Mouse (Mus musculus) forebrain, embryonic 13.5 days (tissue): ENCODE measurements around the gene Tab1. TPM values are rescaled to one million over a fixed set of nuclear protein-coding genes. Genes with fewer than 3 reads are reported as not detected.

Experiments used
- ATAC-seq: fragments of 200-750 bp; cut with Nextera tagmentation; 2 replicates; pipeline ENCODE4 v1.8.0; 2017
- H3K27ac ChIP-seq: fragments of 300-500 bp; sonication (generic); 2 replicates; pipeline ENCODE4 v1.5.1; 2015; ENCODE audit warnings: inconsistent platforms, mild to moderate bottlenecking, moderate library complexity
- H3K27me3 ChIP-seq: fragments of 300-500 bp; sonication (generic); 2 replicates; pipeline ENCODE4 v1.6.1; 2015; ENCODE audit warnings: mild to moderate bottlenecking, inconsistent platforms
- H3K36me3 ChIP-seq: fragments of 300-500 bp; sonication (generic); 2 replicates; pipeline ENCODE4 v1.6.1; 2015; ENCODE audit warnings: mild to moderate bottlenecking, inconsistent platforms; ENCODE audit not compliant: poor library complexity, severe bottlenecking
- H3K4me1 ChIP-seq: fragments of 300-500 bp; sonication (generic); 2 replicates; pipeline ENCODE4 v1.6.1; 2015; ENCODE audit warnings: inconsistent platforms
- H3K4me2 ChIP-seq: fragments of 300-500 bp; sonication (generic); 2 replicates; pipeline ENCODE4 v1.6.1; 2015; ENCODE audit warnings: inconsistent platforms, mild to moderate bottlenecking, moderate library complexity
- H3K4me3 ChIP-seq: fragments of 300-500 bp; sonication (generic); 2 replicates; pipeline ENCODE4 v1.5.1; 2015; ENCODE audit warnings: mild to moderate bottlenecking, inconsistent platforms
- H3K9ac ChIP-seq: fragments of 300-500 bp; sonication (generic); 2 replicates; pipeline ENCODE4 v1.6.1; 2015; ENCODE audit warnings: mild to moderate bottlenecking, inconsistent platforms
- H3K9me3 ChIP-seq: fragments of 300-500 bp; sonication (generic); replicated peaks from 2 replicates; pipeline ENCODE4 v1.6.1; 2016; ENCODE audit warnings: inconsistent platforms
- WGBS: fragments of 180-500 bp; shearing (Covaris S2); methylation state at CpG from one replicate; pipeline ENCODE4 v1.1.7; 2015; 5-methylcytosine and 5-hydroxymethylcytosine counted together
- polyA plus RNA-seq: library from polyadenylated mRNA; unstranded; fragments of >200 nt; fragmentation: Nextera tagmentation; extraction: Ambion mirVana; gene quantifications from 2 replicates; pipeline ENCODE4 v1.2.1, GENCODE M21; 2015

The Tab1 gene
- 36.6 and 42.4 TPM in 2 replicates for polyA plus RNA-seq

DNA sequence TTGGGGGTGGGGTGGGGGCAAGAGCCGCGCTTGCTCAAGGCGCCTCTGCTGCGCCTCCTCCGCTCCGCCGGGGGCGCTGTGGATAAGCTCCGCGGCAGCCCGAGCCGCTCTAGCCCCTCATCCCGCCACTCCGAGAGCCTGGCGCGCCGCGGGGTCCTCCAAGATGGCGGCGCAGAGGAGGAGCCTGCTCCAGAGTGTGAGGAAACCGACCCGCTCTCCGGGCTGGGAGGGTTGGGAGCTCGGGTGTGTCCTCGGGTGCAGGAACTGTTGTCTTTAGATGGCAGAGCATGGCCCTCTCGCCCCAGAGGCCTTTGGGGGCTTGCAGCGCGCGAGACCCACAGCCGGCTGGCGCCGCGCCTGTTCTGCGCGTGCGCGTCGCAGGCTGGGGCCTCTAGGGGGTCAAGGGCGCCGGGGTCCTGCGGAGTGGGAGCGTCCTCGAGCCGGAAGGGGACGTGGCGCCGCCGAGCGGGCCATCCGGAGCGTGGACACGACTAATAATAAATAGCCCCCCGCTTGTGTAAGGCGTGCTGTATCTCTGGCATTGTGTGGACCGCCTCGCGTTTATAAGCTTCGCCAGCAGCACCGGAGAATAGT, at the start of gene Tab1:
TSS of gene Tab1 (plus strand) at position 135 of the 594 bp plus-strand sequence.
- H3K4me3 ChIP-seq, result peak within 1 kb of the TSS; percentile 77
- no peaks in the 10 kb centered on the region for H3K27me3 ChIP-seq
- WGBS, result under 1% methylated on average over 58 of the region's 59 CpGs
- H3K9me3 ChIP-seq, result no peaks in the 10 kb centered on the region
- peak; percentile 96 for ATAC-seq
- peak within 1 kb of the TSS; percentile 93 for H3K4me2 ChIP-seq
- H3K9ac ChIP-seq, result peak within 1 kb of the TSS; percentile 87
- peaks cover 14% of the 10 kb centered on the region for H3K36me3 ChIP-seq
- H3K27ac ChIP-seq, result peak within 1 kb of the TSS; percentile 97
- peaks cover 24% of the 10 kb centered on the region for H3K4me1 ChIP-seq

DNA sequence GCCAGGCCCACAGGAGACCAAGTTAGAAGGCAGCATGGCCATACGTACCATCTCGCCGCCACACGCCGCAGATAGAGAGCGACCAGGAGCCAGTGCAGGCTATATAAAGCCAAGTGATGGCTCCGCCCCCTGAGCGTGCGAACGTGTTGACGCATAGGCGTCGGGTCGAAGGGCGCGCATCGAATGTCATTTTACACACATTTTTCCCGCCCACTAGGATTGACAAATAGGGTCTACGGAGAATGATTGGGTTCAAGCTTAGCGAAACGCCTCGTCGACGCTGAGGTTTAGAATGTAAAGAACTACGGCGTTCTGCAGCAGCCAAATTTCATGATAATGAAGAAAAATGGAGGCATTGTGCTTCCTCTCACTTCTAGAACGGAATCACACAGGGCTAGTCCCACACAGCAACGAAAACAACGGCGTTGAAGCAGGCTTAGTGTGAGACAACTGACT, 49.6 kb upstream of the Tab1 start:
- under 1% methylated on average over 30 of the region's 30 CpGs for WGBS
- Histone ChIP-seq H3K36me3 (peaks cover 38% of the 10 kb centered on the region), H3K4me1 (peaks cover 31% of the 10 kb centered on the region), H3K9me3 (0 out of 2 replicates have a peak, but pooled peaks cover 4% of the 10 kb centered on the region), H3K4me3 (peak overlapping the region; percentile 80), H3K27me3 (no peaks in the 10 kb centered on the region), H3K9ac (peak overlapping the region; percentile 90), H3K27ac (peak overlapping the region; percentile 96), H3K4me2 (peak overlapping the region; percentile 85)
- peak; percentile 97 for ATAC-seq

DNA sequence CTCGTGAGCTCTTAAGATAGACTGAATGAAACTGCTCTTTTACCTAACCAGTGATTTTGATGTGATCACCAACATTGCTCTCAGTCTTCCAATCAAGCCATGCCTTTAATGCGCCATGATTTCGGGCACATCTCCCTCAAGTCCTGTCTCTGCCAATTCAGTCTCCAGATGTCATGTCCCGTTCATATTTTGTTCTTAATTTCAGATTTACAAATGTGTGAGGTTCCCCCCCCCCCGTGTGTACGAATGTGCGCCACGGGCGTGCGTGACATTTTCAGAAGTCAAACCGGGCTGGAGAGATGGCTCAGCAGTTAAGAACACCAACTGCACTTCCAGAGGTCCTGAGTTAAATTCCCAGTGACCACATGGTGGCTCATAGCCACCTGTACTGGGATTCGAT, 49.2 kb upstream of the Tab1 start:
- H3K27me3 ChIP-seq, result no peaks in the 10 kb centered on the region
- peaks cover 31% of the 10 kb centered on the region for H3K4me1 ChIP-seq
- H3K9ac ChIP-seq, result peak overlapping the region; percentile 90
- peak overlapping the region; percentile 85 for H3K4me2 ChIP-seq
- H3K9me3 ChIP-seq, result 0 out of 2 replicates have a peak, but pooled peaks cover 4% of the 10 kb centered on the region
- peaks cover 34% of the 10 kb centered on the region for H3K36me3 ChIP-seq
- peak overlapping the region; percentile 80 for H3K4me3 ChIP-seq
- WGBS, result under 1% methylated on average over 12 of the region's 12 CpGs
- peak; percentile 10 for ATAC-seq
- H3K27ac ChIP-seq, result peak overlapping the region; percentile 96

DNA sequence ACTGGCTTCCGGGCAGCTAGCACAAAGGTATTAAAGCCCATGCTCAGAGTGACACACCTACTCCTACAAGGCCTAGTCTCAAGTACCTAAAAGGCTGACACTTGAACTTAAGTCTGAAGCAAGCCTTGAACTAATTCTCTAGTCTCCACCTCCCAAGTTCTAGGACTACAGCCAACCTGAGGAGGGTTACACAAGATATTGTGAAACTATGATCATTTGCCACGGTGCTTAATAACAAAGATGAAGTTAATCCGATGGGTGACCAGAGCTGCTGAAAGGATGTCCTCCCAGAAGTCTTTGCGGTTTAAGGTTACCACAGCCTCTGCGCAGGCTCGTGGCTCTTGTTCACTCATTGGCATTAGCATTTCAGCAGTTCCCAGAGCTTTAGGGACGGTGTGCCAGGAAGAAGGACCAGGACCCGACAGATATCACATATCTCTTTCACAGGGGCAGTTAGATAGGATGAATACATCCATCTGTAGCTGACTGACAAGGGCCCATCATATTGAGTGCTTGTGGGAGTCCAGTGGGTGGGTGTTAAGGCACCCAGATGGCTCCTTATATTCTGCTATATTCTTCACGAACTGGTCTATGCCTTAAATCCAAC, 45.4 kb upstream of the Tab1 start:
- H3K27me3 ChIP-seq, result peaks cover 7% of the 10 kb centered on the region; the same call in 1 of the 2 replicates
- 0 out of 2 replicates have a peak, but pooled peaks cover 4% of the 10 kb centered on the region for H3K9me3 ChIP-seq
- WGBS, result 85% methylated on average over 9 of the region's 9 CpGs
- ATAC-seq, result no peak
- no peak overlapping the region for H3K27ac ChIP-seq
- H3K9ac ChIP-seq, result no peak overlapping the region
- H3K4me3 ChIP-seq, result no peak overlapping the region
- H3K4me1 ChIP-seq, result peaks cover 11% of the 10 kb centered on the region
- no peak overlapping the region for H3K4me2 ChIP-seq
- H3K36me3 ChIP-seq, result no peaks in the 10 kb centered on the region

DNA sequence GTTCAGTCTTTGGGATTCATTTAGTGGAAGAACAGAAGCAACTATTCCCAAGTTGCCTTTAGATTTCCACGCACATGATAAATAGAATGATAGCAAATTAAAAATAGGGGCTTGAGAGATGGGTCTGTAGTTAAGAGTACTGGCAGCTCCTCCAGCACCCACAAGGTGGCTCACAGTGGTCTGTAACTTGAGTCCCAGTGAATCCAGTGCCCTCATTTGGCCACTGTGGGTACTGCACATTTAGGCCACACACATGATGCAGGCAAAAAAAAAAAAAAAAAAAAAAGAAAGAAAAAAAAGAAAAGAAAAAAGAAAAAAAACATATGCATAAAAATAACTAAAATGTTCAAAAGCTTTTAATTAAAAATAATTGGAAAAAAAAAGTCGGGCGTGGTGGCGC, 44.3 kb upstream of the Tab1 start:
- Histone ChIP-seq H3K4me2 (no peak overlapping the region), H3K4me1 (peaks cover 14% of the 10 kb centered on the region), H3K9ac (no peak overlapping the region), H3K4me3 (no peak overlapping the region), H3K27ac (no peak overlapping the region), H3K27me3 (peaks cover 12% of the 10 kb centered on the region; the same call in 1 of the 2 replicates), H3K9me3 (0 out of 2 replicates have a peak, but pooled peaks cover 4% of the 10 kb centered on the region), H3K36me3 (no peaks in the 10 kb centered on the region)
- ATAC-seq, result no peak
- WGBS, result 38% methylated on average over 4 of the region's 4 CpGs

DNA sequence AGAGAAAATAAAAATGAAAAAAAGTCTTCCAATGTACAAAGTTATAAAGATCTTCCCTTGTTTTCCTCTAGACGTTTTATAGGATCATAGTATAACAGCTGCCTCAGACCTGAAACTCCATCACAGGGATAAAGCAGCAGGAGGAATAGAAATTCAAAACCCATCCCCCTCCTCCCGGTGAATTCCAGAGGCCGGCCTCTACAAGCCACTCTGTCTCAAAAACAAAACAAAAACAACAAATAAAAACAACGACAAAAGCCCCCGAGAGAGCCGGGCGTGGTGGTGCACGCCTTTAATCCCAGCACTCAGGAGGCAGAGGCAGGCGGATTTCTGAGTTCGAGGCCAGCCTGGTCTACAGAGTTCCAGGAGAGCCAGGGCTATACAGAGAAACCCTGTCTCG, 42.8 kb upstream of the Tab1 start:
- Histone ChIP-seq H3K4me3 (no peak overlapping the region), H3K4me2 (peak overlapping the region; percentile 84; the same call in 1 of the 2 replicates), H3K27me3 (peaks cover 12% of the 10 kb centered on the region; the same call in 1 of the 2 replicates), H3K9ac (no peak overlapping the region), H3K27ac (no peak overlapping the region), H3K9me3 (0 out of 2 replicates have a peak, but pooled peaks cover 4% of the 10 kb centered on the region), H3K4me1 (peaks cover 14% of the 10 kb centered on the region), H3K36me3 (no peaks in the 10 kb centered on the region)
- ATAC-seq, result no peak
- 78% methylated on average over 11 of the region's 11 CpGs for WGBS

DNA sequence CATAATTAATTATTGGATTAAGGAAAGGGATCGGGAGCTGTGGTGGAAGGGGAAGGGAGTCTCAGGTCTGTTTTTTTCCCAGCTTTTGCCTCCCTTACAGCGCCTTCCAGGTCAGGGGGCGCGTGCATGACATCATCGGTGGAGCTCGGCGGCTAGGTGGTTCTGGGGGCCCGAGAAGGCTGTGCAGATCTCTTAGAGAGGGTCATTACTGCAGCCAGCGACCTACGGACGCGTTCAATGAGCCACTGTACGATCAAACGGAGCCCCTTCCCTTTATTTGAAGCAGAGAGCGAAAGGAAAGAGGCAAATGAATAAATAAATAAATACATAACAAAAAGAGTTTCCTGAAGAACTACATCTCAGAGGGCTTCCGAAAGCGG, 42.2 kb upstream of the Tab1 start:
- Histone ChIP-seq H3K4me2 (peak overlapping the region; percentile 84), H3K36me3 (no peaks in the 10 kb centered on the region), H3K9ac (peak overlapping the region; percentile 80), H3K4me1 (peaks cover 14% of the 10 kb centered on the region), H3K4me3 (peak overlapping the region; percentile 63), H3K27me3 (peaks cover 12% of the 10 kb centered on the region; the same call in 1 of the 2 replicates), H3K9me3 (0 out of 2 replicates have a peak, but pooled peaks cover 4% of the 10 kb centered on the region), H3K27ac (no peak overlapping the region)
- WGBS, result under 1% methylated on average over 17 of the region's 17 CpGs
- peak; percentile 46 for ATAC-seq

DNA sequence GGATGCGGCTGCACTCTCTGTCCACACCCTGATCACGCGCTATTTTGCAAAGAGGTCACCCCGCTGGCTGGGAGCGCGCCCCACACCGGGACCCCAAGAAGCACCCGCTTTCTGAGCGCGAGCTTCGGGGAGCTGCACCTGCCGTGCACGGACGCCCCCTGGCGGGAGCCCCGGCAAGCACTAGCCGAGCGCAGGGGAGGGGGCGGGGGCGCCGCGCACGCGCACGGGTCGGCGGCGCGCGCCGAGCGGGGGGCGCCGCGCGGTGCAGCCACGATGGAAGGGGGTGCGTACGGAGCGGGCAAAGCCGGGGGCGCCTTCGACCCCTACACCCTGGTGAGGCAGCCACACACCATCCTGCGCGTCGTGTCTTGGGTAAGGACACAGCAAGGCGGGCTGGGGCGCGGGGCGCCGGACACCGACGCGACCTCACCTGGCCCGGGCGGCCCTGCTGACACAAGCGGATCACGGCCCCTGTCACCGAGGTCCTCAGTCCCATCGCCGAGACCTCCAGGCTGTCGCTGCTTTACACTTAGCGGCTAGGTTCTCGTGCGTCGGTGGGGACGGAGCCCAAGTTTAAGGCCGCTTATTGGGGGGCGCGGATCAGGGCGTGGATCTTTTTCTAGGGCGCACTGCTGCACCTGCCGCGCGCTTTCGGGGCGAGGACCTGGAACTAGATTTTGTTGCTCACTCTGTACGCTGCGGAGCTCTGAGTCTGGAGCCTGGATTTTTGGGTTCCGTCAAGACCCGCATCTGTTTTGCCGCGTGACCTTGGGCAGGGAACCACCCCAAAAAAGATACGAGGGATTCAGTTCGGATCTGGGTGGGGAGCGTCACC, 41.6 kb upstream of the Tab1 start, which contains the start of the genes Syngr1 and Rpl3:
TSS of gene Syngr1 (plus strand) at position 214 of the 835 bp plus-strand sequence.
TSS of gene Rpl3 (minus strand) at position 748 of the 835 bp plus-strand sequence.
- Histone ChIP-seq H3K9ac (peak within 1 kb of the TSS; percentile 80), H3K27ac (no peak within 1 kb of the TSS), H3K4me1 (peaks cover 14% of the 10 kb centered on the region), H3K27me3 (peaks cover 12% of the 10 kb centered on the region; the same call in 1 of the 2 replicates), H3K4me3 (peak within 1 kb of the TSS; percentile 63), H3K9me3 (0 out of 2 replicates have a peak, but pooled peaks cover 3% of the 10 kb centered on the region), H3K36me3 (no peaks in the 10 kb centered on the region), H3K4me2 (peak within 1 kb of the TSS; percentile 84)
- ATAC-seq, result peak; percentile 76
- WGBS, result 1% methylated on average over 66 of the region's 86 CpGs

DNA sequence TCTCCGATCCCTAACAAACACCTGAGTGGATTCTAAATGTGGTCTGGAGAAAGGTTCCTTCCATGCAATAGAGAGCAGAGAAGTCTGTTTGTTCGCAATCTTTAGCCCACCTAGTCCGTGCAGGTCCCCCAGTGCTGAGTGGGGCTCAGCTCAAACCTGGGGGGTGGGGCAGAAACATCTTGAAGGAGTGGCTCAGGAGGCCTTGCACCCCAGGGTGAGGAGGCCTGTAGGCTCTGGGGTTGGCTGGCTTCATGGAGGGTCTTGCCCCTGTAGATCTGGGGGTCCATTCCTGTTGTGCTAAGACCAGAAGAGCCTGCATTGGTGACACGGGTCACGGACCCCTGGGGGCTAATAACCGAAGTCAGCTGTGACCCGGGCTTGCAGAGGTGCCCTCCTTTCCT, 40.9 kb upstream of the Tab1 start:
- H3K27me3 ChIP-seq, result peaks cover 12% of the 10 kb centered on the region; the same call in 1 of the 2 replicates
- 24% methylated on average over 7 of the region's 7 CpGs for WGBS
- H3K4me3 ChIP-seq, result peak overlapping the region; percentile 63
- H3K4me1 ChIP-seq, result peaks cover 16% of the 10 kb centered on the region
- no peak overlapping the region for H3K27ac ChIP-seq
- H3K9ac ChIP-seq, result peak overlapping the region; percentile 80
- H3K4me2 ChIP-seq, result peak overlapping the region; percentile 84
- H3K36me3 ChIP-seq, result no peaks in the 10 kb centered on the region
- ATAC-seq, result no peak
- no peaks in the 10 kb centered on the region for H3K9me3 ChIP-seq

DNA sequence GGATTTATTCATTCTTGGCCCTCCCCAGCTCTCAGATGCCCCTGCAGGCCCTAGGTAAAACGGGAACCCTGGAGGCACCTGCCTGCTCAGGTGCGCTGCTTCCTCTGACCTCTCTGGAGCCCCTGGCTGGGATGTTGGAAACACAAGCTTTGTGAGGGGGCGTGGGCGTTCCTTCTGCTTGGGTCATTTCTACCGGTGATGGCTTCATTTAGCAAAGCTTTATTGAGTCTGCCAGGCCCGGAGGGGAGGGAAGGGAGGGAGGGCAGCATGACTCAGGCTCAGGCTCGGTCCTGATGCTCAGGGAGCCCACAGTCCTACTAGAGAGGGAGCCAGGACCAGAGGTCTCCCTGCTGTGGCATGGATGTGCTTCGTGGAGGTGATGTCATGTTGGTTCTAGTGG, 40.3 kb upstream of the Tab1 start:
- peaks cover 21% of the 10 kb centered on the region for H3K4me1 ChIP-seq
- H3K27me3 ChIP-seq, result peaks cover 12% of the 10 kb centered on the region; the same call in 1 of the 2 replicates
- WGBS, result 19% methylated on average over 8 of the region's 8 CpGs
- H3K36me3 ChIP-seq, result no peaks in the 10 kb centered on the region
- ATAC-seq, result no peak
- H3K4me3 ChIP-seq, result peak overlapping the region; percentile 63
- H3K27ac ChIP-seq, result no peak overlapping the region
- H3K9me3 ChIP-seq, result no peaks in the 10 kb centered on the region
- H3K9ac ChIP-seq, result peak overlapping the region; percentile 80; the same call in 1 of the 2 replicates
- peak overlapping the region; percentile 84 for H3K4me2 ChIP-seq

DNA sequence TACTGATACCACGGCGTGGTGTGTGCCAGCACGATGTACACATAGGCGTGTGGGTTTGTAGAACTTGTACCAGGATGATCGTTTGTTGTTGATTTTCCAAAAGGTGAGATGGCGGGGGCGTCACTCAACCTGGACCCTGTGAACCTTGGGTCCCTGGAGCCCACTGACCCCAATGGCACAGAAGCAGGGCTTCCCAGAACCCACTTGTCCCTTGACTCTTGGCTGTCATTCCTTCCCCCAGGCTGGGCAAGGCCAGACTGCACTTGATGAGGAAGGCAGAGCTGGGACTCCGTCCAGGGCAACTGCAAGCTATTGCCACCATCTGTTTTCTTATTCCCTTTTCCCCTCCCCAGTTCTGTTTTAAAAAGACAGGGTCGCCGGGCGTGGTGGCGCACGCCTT, 38.7 kb upstream of the Tab1 start:
- Histone ChIP-seq H3K4me2 (no peak overlapping the region), H3K9ac (no peak overlapping the region), H3K4me1 (peaks cover 26% of the 10 kb centered on the region), H3K36me3 (no peaks in the 10 kb centered on the region), H3K27me3 (peaks cover 12% of the 10 kb centered on the region; the same call in 1 of the 2 replicates), H3K9me3 (no peaks in the 10 kb centered on the region), H3K4me3 (no peak overlapping the region), H3K27ac (no peak overlapping the region)
- ATAC-seq, result no peak
- 93% methylated on average over 13 of the region's 13 CpGs for WGBS
